Mouse (Mus musculus): ENCODE data around the gene Pgrmc1. TPM values are rescaled to one million over a fixed set of nuclear protein-coding genes. Genes with fewer than 3 reads are reported as not detected.
A peak's percentile ranks its signal among the peaks of the same experiment; 100 is the strongest.
"Not testable (repeated sequence)": the region's sequence is repeated elsewhere in the genome, so short reads cannot be mapped to it uniquely, and the experiment has no call there.

Gene Pgrmc1
- polyA plus RNA-seq, 1 experiment, result 205 TPM

DNA sequence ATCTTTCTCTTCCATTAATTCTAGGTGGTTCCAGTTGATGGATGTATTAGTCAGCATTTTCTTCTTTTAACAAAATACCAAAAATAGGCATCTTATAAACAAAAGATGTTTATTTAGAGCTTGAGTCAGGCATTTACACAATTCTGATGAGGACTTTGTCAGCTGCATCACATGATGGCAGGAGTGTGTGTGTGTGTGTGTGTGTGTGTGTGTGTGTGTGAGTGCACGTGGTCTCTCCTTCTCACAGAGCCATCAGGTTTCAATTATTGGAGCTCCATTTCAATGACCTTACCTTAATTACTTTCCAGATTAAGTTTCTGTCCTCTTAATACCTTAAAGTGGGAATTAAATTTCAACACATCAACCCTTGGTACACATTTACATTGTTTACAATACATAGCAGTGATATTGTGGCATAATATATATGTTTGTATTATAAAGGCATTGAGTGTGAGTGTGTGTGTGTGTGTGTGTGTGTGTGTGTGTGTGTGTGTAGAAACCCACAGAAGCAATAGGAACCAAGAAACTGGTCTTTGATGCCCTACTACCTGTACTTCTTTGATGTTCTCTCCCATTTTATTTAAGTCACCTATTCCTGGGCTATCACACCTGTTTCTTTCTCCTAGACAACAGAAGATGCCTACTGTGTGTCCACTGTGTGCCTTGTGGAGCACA lies 11.2 kb upstream of the Pgrmc1 start:
- Histone ChIP-seq H3K27ac (ENCODE audit: insufficient read depth, low read length) (no peak overlapping the region), H3K4me3 (ENCODE audit: insufficient read depth, low read length) (no peak overlapping the region), H3K4me1 (ENCODE audit: control insufficient read depth, insufficient read depth, low read length) (no peaks in the 10 kb centered on the region)
- no peak for TF ChIP-seq CTCF (IDR thresholded peaks at IDR 0.05; ENCODE audit: borderline replicate concordance, insufficient read depth, low read length)
- TF ChIP-seq POLR2A (IDR thresholded peaks at IDR 0.05; ENCODE audit: low read depth, low read length), result no peak

DNA sequence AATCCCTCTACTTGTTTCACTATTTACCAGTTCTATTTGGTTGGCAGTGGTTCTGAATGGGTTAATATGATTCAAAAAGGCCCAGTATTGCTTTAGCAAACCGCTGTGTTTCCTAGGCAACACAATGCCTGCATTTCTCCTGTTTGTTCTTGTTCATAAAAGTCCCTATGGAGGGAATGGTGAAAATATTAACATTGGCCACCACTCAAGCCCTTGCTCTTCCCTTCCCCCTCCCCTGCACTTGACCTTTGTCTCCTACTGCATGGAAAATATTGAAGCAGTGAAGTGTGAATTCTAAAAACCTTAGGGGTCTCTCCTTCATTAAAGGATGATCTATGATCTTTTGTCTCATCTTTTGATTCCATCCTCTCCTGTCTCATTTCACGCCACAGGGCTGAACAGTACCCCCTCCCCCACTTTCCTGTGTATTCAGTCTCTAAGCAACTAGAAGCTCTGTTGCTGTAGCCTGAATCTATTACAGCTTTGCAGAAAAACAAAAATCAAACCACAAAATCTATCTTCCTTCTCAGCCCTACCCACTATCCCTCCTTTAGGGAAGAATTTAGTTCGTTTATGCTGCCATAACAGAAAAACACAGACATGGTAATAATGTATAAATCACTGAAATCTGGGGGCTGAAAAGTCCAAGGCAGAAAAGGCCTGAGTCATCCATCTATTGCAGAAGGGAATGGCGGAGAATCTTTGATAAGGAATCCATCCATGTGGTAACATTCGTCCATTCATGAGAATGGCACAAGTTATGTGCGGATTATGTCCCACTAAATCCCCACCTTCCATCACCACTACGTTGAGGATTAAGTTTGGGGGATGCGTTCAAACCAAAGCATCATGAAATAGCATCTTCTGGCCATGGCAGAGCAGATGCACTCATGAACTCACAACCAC lies 10.4 kb upstream of the Pgrmc1 start:
- no peak for TF ChIP-seq POLR2A (IDR thresholded peaks at IDR 0.05; ENCODE audit: low read depth, low read length)
- TF ChIP-seq CTCF (IDR thresholded peaks at IDR 0.05; ENCODE audit: borderline replicate concordance, insufficient read depth, low read length), result no peak
- Histone ChIP-seq H3K4me3 (ENCODE audit: insufficient read depth, low read length) (no peak overlapping the region), H3K4me1 (ENCODE audit: control insufficient read depth, insufficient read depth, low read length) (no peaks in the 10 kb centered on the region), H3K27ac (ENCODE audit: insufficient read depth, low read length) (no peak overlapping the region)

DNA sequence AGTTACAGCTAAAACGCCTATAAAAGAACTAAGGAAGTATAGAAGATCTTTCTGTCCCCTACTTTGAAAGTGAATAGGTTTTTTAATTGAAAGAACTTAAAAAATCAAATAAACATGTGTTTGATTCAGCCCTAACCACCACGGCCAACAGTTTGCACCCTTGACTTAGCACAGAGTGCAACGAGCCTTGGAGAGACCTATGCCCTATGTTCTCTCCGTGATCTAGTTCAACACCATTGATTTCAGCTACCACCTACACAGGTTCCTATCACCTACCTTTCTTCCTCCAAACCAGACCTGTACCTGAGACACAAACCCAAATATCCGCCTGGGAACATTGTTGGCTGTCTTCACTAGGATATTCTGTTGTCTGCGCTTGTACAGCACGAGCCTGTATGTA lies 7.7 kb upstream of the Pgrmc1 start:
- no peak for TF ChIP-seq CTCF (IDR thresholded peaks at IDR 0.05; ENCODE audit: borderline replicate concordance, insufficient read depth, low read length)
- no peak for TF ChIP-seq POLR2A (IDR thresholded peaks at IDR 0.05; ENCODE audit: low read depth, low read length)
- Histone ChIP-seq H3K27ac (ENCODE audit: insufficient read depth, low read length) (no peak overlapping the region), H3K4me3 (ENCODE audit: insufficient read depth, low read length) (no peak overlapping the region), H3K4me1 (ENCODE audit: control insufficient read depth, insufficient read depth, low read length) (no peaks in the 10 kb centered on the region)

DNA sequence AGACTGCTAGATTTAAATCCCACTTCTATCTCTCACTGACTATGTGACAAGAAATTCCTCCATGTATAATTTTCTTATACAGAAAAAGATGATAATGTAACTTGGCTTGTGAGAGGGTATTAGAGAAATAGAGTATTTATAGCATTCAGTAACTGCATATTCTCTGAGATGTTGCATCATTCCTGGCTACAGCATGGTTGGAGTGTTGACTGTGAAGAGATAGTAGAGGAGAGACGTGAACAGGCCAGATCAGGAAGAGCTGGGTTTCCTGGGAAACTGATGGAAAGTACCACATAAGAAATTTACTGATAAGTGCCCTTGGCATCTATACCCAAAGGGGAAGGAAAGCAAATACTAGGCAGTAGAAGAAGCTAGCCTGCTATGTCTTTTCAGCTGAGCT lies 6.9 kb upstream of the Pgrmc1 start:
- TF ChIP-seq CTCF (IDR thresholded peaks at IDR 0.05; ENCODE audit: borderline replicate concordance, insufficient read depth, low read length) (no peak), POLR2A (IDR thresholded peaks at IDR 0.05; ENCODE audit: low read depth, low read length) (no peak)
- Histone ChIP-seq H3K27ac (ENCODE audit: insufficient read depth, low read length) (no peak overlapping the region), H3K4me1 (ENCODE audit: control insufficient read depth, insufficient read depth, low read length) (no peaks in the 10 kb centered on the region), H3K4me3 (ENCODE audit: insufficient read depth, low read length) (no peak overlapping the region)

DNA sequence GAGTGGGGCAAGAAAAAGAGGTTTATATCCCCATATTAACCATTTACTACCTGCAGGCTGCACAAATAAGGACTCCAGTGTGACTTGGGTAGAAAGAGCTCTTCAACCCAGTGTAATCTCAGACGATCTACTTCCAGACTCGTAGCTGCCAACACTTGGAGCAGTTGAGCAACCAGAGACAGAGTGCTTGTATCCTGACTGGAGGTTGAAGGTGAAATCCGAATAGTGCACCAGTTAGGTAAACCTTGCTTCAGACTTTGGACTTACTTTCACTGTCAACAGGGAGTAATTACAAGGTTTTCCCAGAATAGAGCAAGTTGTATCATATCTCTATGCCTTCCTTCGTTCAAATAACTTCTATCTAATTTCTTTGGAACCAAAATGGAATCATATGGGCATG lies 6.5 kb upstream of the Pgrmc1 start:
- H3K27ac ChIP-seq (ENCODE audit: insufficient read depth, low read length), result no peak overlapping the region
- TF ChIP-seq CTCF (IDR thresholded peaks at IDR 0.05; ENCODE audit: borderline replicate concordance, insufficient read depth, low read length) (no peak), POLR2A (IDR thresholded peaks at IDR 0.05; ENCODE audit: low read depth, low read length) (no peak)
- no peaks in the 10 kb centered on the region for H3K4me1 ChIP-seq (ENCODE audit: control insufficient read depth, insufficient read depth, low read length)
- no peak overlapping the region for H3K4me3 ChIP-seq (ENCODE audit: insufficient read depth, low read length)

DNA sequence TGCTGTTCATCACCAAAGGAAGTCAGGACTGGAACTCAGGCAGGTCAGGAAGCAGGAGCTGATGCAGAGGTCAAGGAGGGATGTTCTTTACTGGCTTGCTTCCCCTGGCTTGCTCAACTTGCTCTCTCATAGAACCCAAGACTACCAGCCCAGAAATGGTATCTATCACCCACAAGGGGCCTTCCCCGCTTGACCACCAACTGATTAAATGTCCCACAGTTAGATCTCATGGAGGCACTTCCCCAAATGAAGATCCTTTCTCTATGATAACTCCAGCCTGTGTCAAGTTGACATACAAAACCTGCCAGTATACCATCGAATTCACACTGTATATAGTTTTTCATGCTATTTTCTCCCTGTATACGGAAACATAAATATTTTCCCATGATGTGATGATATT lies 2.8 kb upstream of the Pgrmc1 start:
- Histone ChIP-seq H3K4me3 (ENCODE audit: insufficient read depth, low read length) (no peak overlapping the region), H3K27ac (ENCODE audit: insufficient read depth, low read length) (no peak overlapping the region), H3K4me1 (ENCODE audit: control insufficient read depth, insufficient read depth, low read length) (0 out of 2 replicates have a peak, but pooled peaks cover 3% of the 10 kb centered on the region)
- TF ChIP-seq POLR2A (IDR thresholded peaks at IDR 0.05; ENCODE audit: low read depth, low read length) (no peak), CTCF (IDR thresholded peaks at IDR 0.05; ENCODE audit: borderline replicate concordance, insufficient read depth, low read length) (no peak)

DNA sequence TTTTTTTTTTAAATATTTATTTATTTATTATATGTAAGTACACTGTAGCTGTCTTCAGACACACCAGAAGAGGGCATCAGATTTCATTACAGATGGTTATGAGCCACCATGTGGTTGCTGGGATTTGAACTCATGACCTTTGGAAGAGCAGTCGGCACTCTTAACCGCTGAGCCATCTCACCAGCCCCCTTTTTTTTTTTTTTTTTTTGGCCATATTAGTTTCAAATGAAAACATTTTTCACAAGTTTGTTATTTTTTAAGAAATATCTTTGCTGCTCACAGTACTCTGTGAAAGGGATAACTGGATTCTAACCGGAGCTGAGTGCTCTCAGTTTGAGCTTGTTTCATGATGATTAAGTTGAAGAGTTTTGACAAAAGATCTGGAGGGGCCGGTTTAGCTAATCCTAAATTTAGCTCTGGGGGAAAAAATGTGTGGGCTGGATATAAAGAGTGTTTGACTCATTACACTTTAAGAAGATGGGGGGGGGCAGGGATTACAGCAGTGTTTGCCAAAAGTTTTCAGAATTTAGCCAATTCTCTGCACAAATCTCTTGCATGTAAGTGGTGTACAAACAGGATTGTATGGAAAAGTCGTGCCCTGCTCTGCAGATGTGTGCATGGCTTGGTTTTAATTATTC lies 1.4 kb upstream of the Pgrmc1 start:
- not testable (repeated sequence) for H3K4me1 ChIP-seq (ENCODE audit: control insufficient read depth, insufficient read depth, low read length); H3K4me3 ChIP-seq (ENCODE audit: insufficient read depth, low read length)
- peak overlapping the region; percentile 65 for H3K27ac ChIP-seq (ENCODE audit: insufficient read depth, low read length)

DNA sequence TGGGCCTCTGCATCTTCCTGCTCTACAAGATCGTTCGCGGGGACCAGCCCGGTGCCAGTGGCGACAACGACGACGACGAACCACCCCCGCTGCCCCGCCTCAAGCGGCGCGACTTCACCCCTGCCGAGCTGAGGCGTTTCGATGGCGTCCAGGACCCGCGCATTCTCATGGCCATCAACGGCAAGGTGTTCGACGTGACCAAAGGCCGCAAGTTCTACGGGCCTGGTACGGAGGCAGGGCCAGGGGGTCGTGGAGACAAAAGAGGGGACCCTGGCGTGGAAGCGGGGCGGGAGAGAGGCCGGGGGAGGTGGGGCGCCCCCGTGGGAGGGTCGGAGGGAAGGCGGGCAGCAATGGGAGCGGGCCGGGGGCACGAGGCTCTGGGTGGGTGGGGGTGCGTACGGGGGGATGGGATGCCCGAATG lies 394 bp downstream of the Pgrmc1 start:
- TF ChIP-seq POLR2A (IDR thresholded peaks at IDR 0.05; ENCODE audit: low read depth, low read length) (no peak), CTCF (IDR thresholded peaks at IDR 0.05; ENCODE audit: borderline replicate concordance, insufficient read depth, low read length) (no peak)
- Histone ChIP-seq H3K4me3 (ENCODE audit: insufficient read depth, low read length) (peak overlapping the region; percentile 82), H3K4me1 (ENCODE audit: control insufficient read depth, insufficient read depth, low read length) (0 out of 2 replicates have a peak, but pooled peaks cover 3% of the 10 kb centered on the region), H3K27ac (ENCODE audit: insufficient read depth, low read length) (peak overlapping the region; percentile 34)

DNA sequence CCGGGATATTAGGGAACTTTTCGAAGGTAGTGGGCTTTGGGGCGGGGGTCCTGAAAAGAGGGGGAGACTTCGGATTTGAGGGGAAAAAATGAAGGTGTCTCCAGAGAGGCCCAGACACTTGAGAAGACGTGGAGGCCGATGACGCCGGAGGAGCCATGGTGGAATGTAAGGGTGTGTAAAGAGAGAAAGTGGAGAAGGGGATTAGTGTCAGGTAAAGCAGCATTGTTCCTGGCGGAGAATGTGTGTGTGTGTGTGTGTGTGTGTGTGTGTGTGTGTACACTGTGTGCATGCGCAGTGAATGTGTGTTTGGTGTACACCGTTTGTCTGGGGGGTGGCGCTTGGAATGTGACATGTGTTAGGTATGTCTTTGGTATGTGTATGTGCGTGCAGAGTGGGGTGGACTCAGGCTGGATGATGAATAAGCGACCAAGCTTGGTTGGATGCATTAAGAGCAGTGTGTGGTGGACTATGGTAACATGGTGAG lies 897 bp downstream of the Pgrmc1 start:
- H3K4me1 ChIP-seq (ENCODE audit: control insufficient read depth, insufficient read depth, low read length), result 0 out of 2 replicates have a peak, but pooled peaks cover 3% of the 10 kb centered on the region
- peak overlapping the region; percentile 78 for H3K27ac ChIP-seq (ENCODE audit: insufficient read depth, low read length)
- peak; percentile 59 for TF ChIP-seq POLR2A (IDR thresholded peaks at IDR 0.05; ENCODE audit: low read depth, low read length)
- TF ChIP-seq CTCF (IDR thresholded peaks at IDR 0.05; ENCODE audit: borderline replicate concordance, insufficient read depth, low read length), result no peak
- peak overlapping the region; percentile 82 for H3K4me3 ChIP-seq (ENCODE audit: insufficient read depth, low read length)
